Mouse (Mus musculus): ENCODE data around the gene Camta2.

- no peak for TF ChIP-seq CTCF (IDR thresholded peaks at IDR 0.05; ENCODE audit: borderline replicate concordance, insufficient read depth, low read length)
- no peak for TF ChIP-seq POLR2A (IDR thresholded peaks at IDR 0.05; ENCODE audit: low read depth, low read length)
Observed at GRCm38 (mm10) chr11:70658521-70658920, 29.4 kb downstream of the Camta2 start.

Measured in embryonic fibroblast, embryonic 13.5 days (primary cell).